Mouse (Mus musculus) spleen, postnatal 36 days (tissue): ENCODE measurements around the gene Stk39.
"Not testable (repeated sequence)": the region's sequence is repeated elsewhere in the genome, so short reads cannot be mapped to it uniquely, and the experiment has no call there.

Experiments
- DNase-seq, 2 experiments: peaks; one replicate each; pipeline ENCODE4 v3.0.0; 2022; ENCODE audit warnings: low spot score in 2 of 2, mixed read lengths in 1 of 2

The Stk39 gene

GRCm38 (mm10) chr2:68241640-68242039, 230.4 kb downstream of the Stk39 start:
- DNase-seq: no peak

GRCm38 (mm10) chr2:68239415-68239814, 232.7 kb downstream of the Stk39 start:
- not testable (repeated sequence) for DNase-seq

GRCm38 (mm10) chr2:68232929-68233328, 239.1 kb downstream of the Stk39 start:
- DNase-seq: no peak

GRCm38 (mm10) chr2:68229872-68230271, 242.2 kb downstream of the Stk39 start:
- DNase-seq: no peak

- DNase-seq: no peak
Observed at GRCm38 (mm10) chr2:68229081-68229480, 243.0 kb downstream of the Stk39 start.

- no peak for DNase-seq
Observed at GRCm38 (mm10) chr2:68222227-68222873, 249.7 kb downstream of the Stk39 start.

GRCm38 (mm10) chr2:68221226-68221625, 250.8 kb downstream of the Stk39 start:
- no peak for DNase-seq

- no peak for DNase-seq
Observed at GRCm38 (mm10) chr2:68219823-68220222, 252.2 kb downstream of the Stk39 start.

GRCm38 (mm10) chr2:68215176-68215575, 256.9 kb downstream of the Stk39 start:
- DNase-seq: no peak

- DNase-seq: no peak
Observed at GRCm38 (mm10) chr2:68214400-68214799, 257.7 kb downstream of the Stk39 start.

- no peak for DNase-seq
Observed at GRCm38 (mm10) chr2:68211443-68211842, 260.6 kb downstream of the Stk39 start.

- no peak for DNase-seq
Observed at GRCm38 (mm10) chr2:68196245-68196644, 275.8 kb downstream of the Stk39 start.

- DNase-seq: no peak
Observed at GRCm38 (mm10) chr2:68194444-68194843, 277.6 kb downstream of the Stk39 start.

- no peak for DNase-seq
Observed at GRCm38 (mm10) chr2:68193465-68193837, 278.6 kb downstream of the Stk39 start.

GRCm38 (mm10) chr2:68192605-68193464, 279.2 kb downstream of the Stk39 start:
- DNase-seq: no peak

- DNase-seq: no peak
Observed at GRCm38 (mm10) chr2:68176425-68176824, 295.6 kb downstream of the Stk39 start.

GRCm38 (mm10) chr2:68171306-68171705, 300.8 kb downstream of the Stk39 start:
- DNase-seq: no peak

GRCm38 (mm10) chr2:68162012-68162411, 310.1 kb downstream of the Stk39 start:
- DNase-seq: no peak

GRCm38 (mm10) chr2:68160566-68160965, 311.5 kb downstream of the Stk39 start:
- DNase-seq: no peak
